Mouse (Mus musculus): ENCODE measurements around the gene Sypl. TPM values are rescaled to one million over a fixed set of nuclear protein-coding genes. Genes with fewer than 3 reads are reported as not detected.
A peak's percentile ranks its signal among the peaks of the same experiment; 100 is the strongest.
"Not testable (repeated sequence)": the region's sequence is repeated elsewhere in the genome, so short reads cannot be mapped to it uniquely, and the experiment has no call there.

Sypl gene
- total and polyA plus RNA-seq, 3 experiments = 13.3 to 110 (median 52.8) TPM

- Histone ChIP-seq H3K79me2 (ENCODE audit: control insufficient read depth, insufficient read depth, low read length, poor library complexity) (no peaks in the 10 kb centered on the region), H3K9me3 (replicated peaks; ENCODE audit: insufficient read depth, low read length) (no peaks in the 10 kb centered on the region), H3K4me1 (ENCODE audit: control insufficient read depth in 1 of 2, insufficient read depth in 2 of 2, low read length in 2 of 2) (no peaks in the 10 kb centered on the region), H3K9ac (ENCODE audit: control insufficient read depth, low read depth, low read length, poor library complexity, severe bottlenecking) (no peak overlapping the region), H3K36me3 (ENCODE audit: control insufficient read depth in 1 of 2, insufficient read depth in 2 of 2, low read length in 2 of 2) (no peaks in the 10 kb centered on the region), H3K27me3 (ENCODE audit: control insufficient read depth in 1 of 2, insufficient read depth in 2 of 2, low read length in 2 of 2) (peaks cover 1 to 3% of the 10 kb centered on the region in 2 experiments; a peak in 3 of 4 replicates), H3K27ac (ENCODE audit: control insufficient read depth, low read depth, low read length) (no peak overlapping the region), H3K4me3 (ENCODE audit: control insufficient read depth in 1 of 2, insufficient read depth in 1 of 2, low read depth in 2 of 2, low read length in 2 of 2) (no peak overlapping the region)
- DNase-seq (ENCODE audit: low read depth, low spot score) = peak; percentile 11
- no peak for TF ChIP-seq ELF1 (IDR thresholded peaks at IDR 0.05; ENCODE audit: low read depth, low read length)
- no peak for TF ChIP-seq MAZ (IDR thresholded peaks at IDR 0.05; ENCODE audit: low read depth, low read length)
- no peak for TF ChIP-seq TCF12 (IDR thresholded peaks at IDR 0.05; ENCODE audit: low read depth, low read length)
- no peak for TF ChIP-seq ZKSCAN1 (IDR thresholded peaks at IDR 0.05; ENCODE audit: low read depth, low read length)
- no peak for TF ChIP-seq ETS1 (IDR thresholded peaks at IDR 0.05; ENCODE audit: low read depth, low read length)
- TF ChIP-seq ZMIZ1 (IDR thresholded peaks at IDR 0.05; ENCODE audit: low read depth, low read length) = no peak
- no peak for TF ChIP-seq MEF2A (IDR thresholded peaks at IDR 0.05; ENCODE audit: extremely low read depth, insufficient replicate concordance, low read depth, low read length, poor library complexity, severe bottlenecking)
- no peak for TF ChIP-seq MXI1 (IDR thresholded peaks at IDR 0.05; ENCODE audit: low read depth, low read length)
- no peak for TF ChIP-seq MAFK (IDR thresholded peaks at IDR 0.05; ENCODE audit: borderline replicate concordance, low read depth, low read length)
- TF ChIP-seq MYB (IDR thresholded peaks at IDR 0.05; ENCODE audit: low read depth, low read length) = no peak
- TF ChIP-seq POLR2AphosphoS5 (IDR thresholded peaks at IDR 0.05; ENCODE audit: borderline replicate concordance, low read depth, low read length) = no peak
- no peak for TF ChIP-seq ZC3H11A (IDR thresholded peaks at IDR 0.05; ENCODE audit: low read depth, low read length)
Observed at GRCm38 (mm10) chr12:32998766-32999165, 45.1 kb downstream of the Sypl start.

GRCm38 (mm10) chr12:32999778-33000177 lies 46.1 kb downstream of the Sypl start:
- H3K4me3 ChIP-seq (ENCODE audit: control insufficient read depth in 1 of 2, insufficient read depth in 1 of 2, low read depth in 2 of 2, low read length in 2 of 2); DNase-seq (ENCODE audit: low read depth, low spot score); H3K9ac ChIP-seq (ENCODE audit: control insufficient read depth, low read depth, low read length, poor library complexity, severe bottlenecking); H3K27me3 ChIP-seq (ENCODE audit: control insufficient read depth in 1 of 2, insufficient read depth in 2 of 2, low read length in 2 of 2); H3K4me1 ChIP-seq (ENCODE audit: control insufficient read depth in 1 of 2, insufficient read depth in 2 of 2, low read length in 2 of 2); H3K9me3 ChIP-seq (replicated peaks; ENCODE audit: insufficient read depth, low read length); H3K79me2 ChIP-seq (ENCODE audit: control insufficient read depth, insufficient read depth, low read length, poor library complexity); H3K27ac ChIP-seq (ENCODE audit: control insufficient read depth, low read depth, low read length); H3K36me3 ChIP-seq (ENCODE audit: control insufficient read depth in 1 of 2, insufficient read depth in 2 of 2, low read length in 2 of 2): not testable (repeated sequence)

- no peaks in the 10 kb centered on the region for H3K36me3 ChIP-seq (ENCODE audit: control insufficient read depth in 1 of 2, insufficient read depth in 2 of 2, low read length in 2 of 2)
- no peaks in the 10 kb centered on the region for H3K4me1 ChIP-seq (ENCODE audit: control insufficient read depth in 1 of 2, insufficient read depth in 2 of 2, low read length in 2 of 2)
- peaks cover 3 to 6% of the 10 kb centered on the region in 2 experiments for H3K27me3 ChIP-seq (ENCODE audit: control insufficient read depth in 1 of 2, insufficient read depth in 2 of 2, low read length in 2 of 2)
- H3K79me2 ChIP-seq (ENCODE audit: control insufficient read depth, insufficient read depth, low read length, poor library complexity) = no peaks in the 10 kb centered on the region
- H3K27ac ChIP-seq (ENCODE audit: control insufficient read depth, low read depth, low read length) = no peak overlapping the region
- DNase-seq (ENCODE audit: low read depth, low spot score) = no peak
- no peak overlapping the region for H3K4me3 ChIP-seq (ENCODE audit: control insufficient read depth in 1 of 2, insufficient read depth in 1 of 2, low read depth in 2 of 2, low read length in 2 of 2)
- H3K9me3 ChIP-seq (replicated peaks; ENCODE audit: insufficient read depth, low read length) = no peaks in the 10 kb centered on the region
- TF ChIP-seq MAFK (IDR thresholded peaks at IDR 0.05; ENCODE audit: borderline replicate concordance, low read depth, low read length) (no peak), GATA1 (IDR thresholded peaks at IDR 0.05; ENCODE audit: low read depth, low read length) (no peak), USF1 (IDR thresholded peaks at IDR 0.05; ENCODE audit: low read depth, low read length) (no peak), HCFC1 (IDR thresholded peaks at IDR 0.05; ENCODE audit: low read depth, low read length) (no peak)
- H3K9ac ChIP-seq (ENCODE audit: control insufficient read depth, low read depth, low read length, poor library complexity, severe bottlenecking) = no peak overlapping the region
Observed at GRCm38 (mm10) chr12:33000402-33000801, 46.7 kb downstream of the Sypl start.
